Comparison of ENCODE assay signal across 14 mouse cellular contexts in the genomic region with DNA sequence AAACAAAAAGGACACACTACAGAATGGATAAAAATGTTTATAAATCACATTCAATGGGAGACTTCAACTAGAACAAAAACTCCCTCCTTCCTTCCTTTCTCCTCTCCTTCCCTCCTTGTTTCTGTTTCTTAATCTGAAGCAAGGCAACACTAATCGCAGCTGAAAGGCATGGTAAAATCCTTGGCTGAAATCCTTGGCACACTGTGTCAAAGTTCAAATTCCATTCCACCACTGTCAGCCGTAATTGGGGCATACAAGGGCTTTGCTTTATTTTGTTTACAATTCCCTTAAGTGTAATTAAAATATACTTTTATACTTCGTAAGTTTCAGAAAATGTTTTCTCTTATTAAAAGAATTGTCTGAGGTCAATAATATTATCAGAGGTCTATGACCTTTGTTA.
DNase-seq lines count a peak whose midpoint lies in the region; TF ChIP-seq lines count a peak whose summit lies in the region.
"Had no signal": no experiment of that assay in that cellular context is flagged by ENCODE, and none has a peak within 500 bp of the region (broad histone marks: within the 10 kb centered on the region; RNA-seq: fewer than 3 reads in every experiment).

No protein-coding gene starts in this region.

- peaks cover 10% of the 10 kb centered on the region for H3K4me1 ChIP-seq in heart, adult 2 months (ENCODE audit: control insufficient read depth, insufficient read depth, low read length)
- peaks cover 9% of the 10 kb centered on the region for H3K4me1 ChIP-seq in lung, adult 2 months (ENCODE audit: control insufficient read depth, insufficient read depth, low read length)
- H3K4me1 ChIP-seq: heart, embryonic 10.5 days; liver, embryonic 13.5 days; neural tube, embryonic 15.5 days had no signal

- TF ChIP-seq CTCF in heart, adult 2 months (IDR thresholded peaks at IDR 0.05), result no peak
- no peak for TF ChIP-seq CTCF in lung, adult 2 months (IDR thresholded peaks at IDR 0.05; ENCODE audit: insufficient read depth, low read length)

- peak overlapping the region; percentile 42; the same call in 1 of the 2 replicates for H3K27ac ChIP-seq in heart, adult 2 months
- H3K27ac ChIP-seq: heart, embryonic 10.5 days; liver, embryonic 13.5 days; neural tube, embryonic 15.5 days had no signal

- H3K79me2 ChIP-seq in heart, adult 2 months (replicated peaks; ENCODE audit: control insufficient read depth, insufficient read depth, low read length), result no peaks in the 10 kb centered on the region

- 21% methylated on average over 3 of the region's 3 CpGs for WGBS in heart, adult 2 months
- 31% methylated on average over 3 of the region's 3 CpGs for WGBS in lung, adult 2 months

- no peaks in the 10 kb centered on the region for H3K27me3 ChIP-seq in heart, adult 2 months (ENCODE audit: control insufficient read depth, insufficient read depth, low read length)
- H3K27me3 ChIP-seq: liver, embryonic 13.5 days; neural tube, embryonic 15.5 days had no signal

- no peak for TF ChIP-seq EP300 in heart, adult 2 months (IDR thresholded peaks at IDR 0.05; ENCODE audit: insufficient read depth, low read depth, low read length)

- no peak overlapping the region for H3K9ac ChIP-seq in heart, adult 2 months (ENCODE audit: low read depth, low read length)
- H3K9ac ChIP-seq: liver, embryonic 13.5 days; neural tube, embryonic 15.5 days had no signal

- TF ChIP-seq POLR2A in heart, adult 2 months (IDR thresholded peaks at IDR 0.05; ENCODE audit: insufficient read depth, low read depth, low read length), result no peak
- TF ChIP-seq POLR2A in lung, adult 2 months (IDR thresholded peaks at IDR 0.05; ENCODE audit: borderline replicate concordance, extremely low read depth, low read depth, low read length), result no peak

- DNase-seq in adrenal gland, adult 2 months, result peak; percentile 54
- no peak for DNase-seq in adrenal gland, adult 18-20 months (ENCODE audit: low spot score in 2 of 2)
- no peak for DNase-seq in heart, adult 2 months
- DNase-seq in heart, adult 8-10 months (ENCODE audit: low spot score), result no peak
- peak; percentile 22 for DNase-seq in lung, postnatal 25 days (ENCODE audit: low spot score)
- DNase-seq in lung, adult 2 months, result no peak
- DNase-seq in urinary bladder, postnatal 10 days (ENCODE audit: low spot score), result no peak
- DNase-seq in cerebellum, postnatal 25 days, result no peak
- DNase-seq: cerebellum, postnatal 36 days; left cerebral cortex, postnatal 4 days; liver, embryonic 13.5 days; thymus, postnatal 25 days had no signal

- no peak overlapping the region for H3K4me3 ChIP-seq in heart, adult 2 months
- H3K4me3 ChIP-seq in lung, adult 2 months (replicated peaks; ENCODE audit: extremely low read depth, low read depth, low read length), result no peak overlapping the region
- H3K4me3 ChIP-seq: heart, embryonic 10.5 days; liver, embryonic 13.5 days; neural tube, embryonic 15.5 days had no signal

- intact Hi-C loops in heart, adult 2 months (cut with DNase I), result loop anchor here (5.0 kb wide), 1 partner anchor 96 kb away; no protein-coding TSS in a partner anchor

- no peaks in the 10 kb centered on the region for H3K36me3 ChIP-seq in heart, adult 2 months (ENCODE audit: control insufficient read depth, insufficient read depth, low read length)
- H3K36me3 ChIP-seq: liver, embryonic 13.5 days had no signal

Comparison
In these comparisons a context has a peak if more than half of its experiments do, and no peak if none do; other contexts are left out.
1. DNase-seq: peak in adrenal gland, adult 2 months (single experiment) and lung, postnatal 25 days (single experiment); none in adrenal gland, adult 18-20 months (0 of 2), heart, adult 2 months (0 of 2), heart, adult 8-10 months (single experiment), lung, adult 2 months (single experiment), urinary bladder, postnatal 10 days (single experiment) and cerebellum, postnatal 25 days (0 of 2).